Mouse (Mus musculus): Measurements from ENCODE around the gene Ahrr. TPM values are rescaled to one million over a fixed set of nuclear protein-coding genes. Genes with fewer than 3 reads are reported as not detected.

Gene Ahrr
- polyA plus RNA-seq, 1 experiment from 2014 or later, result 0.87 TPM

GRCm38 (mm10) chr13:74220659-74221058, 71.5 kb downstream of the Ahrr start:
- WGBS, result 44% methylated on average over 1 of the region's 1 CpGs
- no peak overlapping the region for H3K27ac ChIP-seq (replicated peaks)
- no peak overlapping the region for H3K4me2 ChIP-seq (replicated peaks)
- no peak for ATAC-seq (replicated peaks)
- H3K4me1 ChIP-seq, result no peaks in the 10 kb centered on the region
- no peaks in the 10 kb centered on the region for H3K27me3 ChIP-seq
- no peaks in the 10 kb centered on the region for H3K9me3 ChIP-seq
- no peak overlapping the region for H3K9ac ChIP-seq (replicated peaks)
- no peaks in the 10 kb centered on the region for H3K36me3 ChIP-seq
- no peak overlapping the region for H3K4me3 ChIP-seq

- ATAC-seq (replicated peaks), result no peak
These were observed 73.7 kb downstream of the Ahrr start for GRCm38 (mm10) chr13:74218441-74218840.

GRCm38 (mm10) chr13:74208986-74209345, 83.2 kb downstream of the Ahrr start:
- Histone ChIP-seq H3K27ac (replicated peaks) (peak overlapping the region; percentile 90), H3K4me1 (peaks cover 22% of the 10 kb centered on the region), H3K9me3 (no peaks in the 10 kb centered on the region), H3K4me2 (replicated peaks) (peak overlapping the region; percentile 90), H3K9ac (replicated peaks) (peak overlapping the region; percentile 85), H3K27me3 (no peaks in the 10 kb centered on the region), H3K36me3 (peaks cover 12% of the 10 kb centered on the region), H3K4me3 (peak overlapping the region; percentile 83)
- WGBS, result 18% methylated on average over 12 of the region's 12 CpGs
- ATAC-seq (replicated peaks), result no peak; the same call in 1 of the 2 replicates

More at GRCm38 (mm10) chr13:74218441-74218840, 73.7 kb downstream of the Ahrr start:
- Histone ChIP-seq H3K27me3 (no peaks in the 10 kb centered on the region), H3K36me3 (no peaks in the 10 kb centered on the region), H3K4me3 (no peak overlapping the region), H3K4me2 (replicated peaks) (no peak overlapping the region), H3K9ac (replicated peaks) (no peak overlapping the region), H3K27ac (replicated peaks) (no peak overlapping the region), H3K9me3 (no peaks in the 10 kb centered on the region), H3K4me1 (no peaks in the 10 kb centered on the region)
- 73% methylated on average over 3 of the region's 3 CpGs for WGBS

GRCm38 (mm10) chr13:74208317-74208985, 83.7 kb downstream of the Ahrr start, which contains the start of gene Exoc3:
Gene Exoc3, minus strand, starts transcription at chr13:74208732.
- peak within 1 kb of the TSS; percentile 90 for H3K27ac ChIP-seq (replicated peaks)
- peaks cover 18% of the 10 kb centered on the region for H3K36me3 ChIP-seq
- peak within 1 kb of the TSS; percentile 83 for H3K4me3 ChIP-seq
- peaks cover 22% of the 10 kb centered on the region for H3K4me1 ChIP-seq
- H3K9ac ChIP-seq (replicated peaks), result peak within 1 kb of the TSS; percentile 85
- under 1% methylated on average over 39 of the region's 39 CpGs for WGBS
- no peaks in the 10 kb centered on the region for H3K27me3 ChIP-seq
- ATAC-seq (replicated peaks), result peak; percentile 98
- no peaks in the 10 kb centered on the region for H3K9me3 ChIP-seq
- H3K4me2 ChIP-seq (replicated peaks), result peak within 1 kb of the TSS; percentile 90

GRCm38 (mm10) chr13:74196451-74196850, 95.7 kb downstream of the Ahrr start:
- no peak overlapping the region for H3K4me2 ChIP-seq (replicated peaks)
- H3K27ac ChIP-seq (replicated peaks), result no peak overlapping the region
- no peaks in the 10 kb centered on the region for H3K9me3 ChIP-seq
- no peak overlapping the region for H3K9ac ChIP-seq (replicated peaks)
- no peak overlapping the region for H3K4me3 ChIP-seq
- no peak for ATAC-seq (replicated peaks)
- H3K4me1 ChIP-seq, result no peaks in the 10 kb centered on the region
- WGBS, result 88% methylated on average over 3 of the region's 3 CpGs
- no peaks in the 10 kb centered on the region for H3K27me3 ChIP-seq
- H3K36me3 ChIP-seq, result peaks cover 47% of the 10 kb centered on the region

- Histone ChIP-seq H3K27me3 (no peaks in the 10 kb centered on the region), H3K4me2 (replicated peaks) (no peak overlapping the region), H3K27ac (replicated peaks) (no peak overlapping the region), H3K4me3 (no peak overlapping the region), H3K4me1 (no peaks in the 10 kb centered on the region), H3K9ac (replicated peaks) (no peak overlapping the region), H3K36me3 (peaks cover 65% of the 10 kb centered on the region), H3K9me3 (no peaks in the 10 kb centered on the region)
- WGBS, result 85% methylated on average over 6 of the region's 6 CpGs
- ATAC-seq (replicated peaks), result no peak
These were observed 99.5 kb downstream of the Ahrr start for GRCm38 (mm10) chr13:74192613-74193012.

- no peak for ATAC-seq (replicated peaks)
- Histone ChIP-seq H3K4me1 (no peaks in the 10 kb centered on the region), H3K27me3 (no peaks in the 10 kb centered on the region), H3K4me2 (replicated peaks) (no peak overlapping the region), H3K27ac (replicated peaks) (no peak overlapping the region), H3K36me3 (peaks cover 56% of the 10 kb centered on the region), H3K4me3 (no peak overlapping the region), H3K9ac (replicated peaks) (no peak overlapping the region), H3K9me3 (no peaks in the 10 kb centered on the region)
- 95% methylated on average over 5 of the region's 5 CpGs for WGBS
These were observed 109.0 kb downstream of the Ahrr start for GRCm38 (mm10) chr13:74183011-74183695.

- Histone ChIP-seq H3K27me3 (no peaks in the 10 kb centered on the region), H3K9me3 (no peaks in the 10 kb centered on the region), H3K36me3 (peaks cover 61% of the 10 kb centered on the region), H3K4me1 (peaks cover 3% of the 10 kb centered on the region), H3K4me2 (replicated peaks) (no peak overlapping the region), H3K27ac (replicated peaks) (no peak overlapping the region), H3K4me3 (no peak overlapping the region), H3K9ac (replicated peaks) (no peak overlapping the region)
- no peak for ATAC-seq (replicated peaks)
- 96% methylated on average over 5 of the region's 5 CpGs for WGBS
These were observed 120.1 kb downstream of the Ahrr start for GRCm38 (mm10) chr13:74172036-74172435.

GRCm38 (mm10) chr13:74169446-74170164, 122.5 kb downstream of the Ahrr start:
- Histone ChIP-seq H3K4me3 (no peak overlapping the region), H3K9ac (replicated peaks) (no peak overlapping the region), H3K27ac (replicated peaks) (no peak overlapping the region), H3K9me3 (no peaks in the 10 kb centered on the region), H3K27me3 (no peaks in the 10 kb centered on the region), H3K4me1 (peaks cover 12% of the 10 kb centered on the region), H3K4me2 (replicated peaks) (no peak overlapping the region), H3K36me3 (peaks cover 44% of the 10 kb centered on the region)
- no peak for ATAC-seq (replicated peaks)
- 89% methylated on average over 10 of the region's 10 CpGs for WGBS

- Histone ChIP-seq H3K36me3 (peaks cover 26% of the 10 kb centered on the region), H3K4me2 (replicated peaks) (no peak overlapping the region), H3K9ac (replicated peaks) (no peak overlapping the region), H3K27ac (replicated peaks) (no peak overlapping the region), H3K9me3 (no peaks in the 10 kb centered on the region), H3K4me3 (no peak overlapping the region), H3K27me3 (no peaks in the 10 kb centered on the region), H3K4me1 (peaks cover 12% of the 10 kb centered on the region)
- whole genome bisulfite sequencing, result 93% methylated on average over 2 of the region's 2 CpGs
- peak; percentile 31 for ATAC-seq (replicated peaks)
These were observed 124.6 kb downstream of the Ahrr start for GRCm38 (mm10) chr13:74167492-74167891.

- peak; percentile 75 for ATAC-seq (replicated peaks)
- H3K4me3 ChIP-seq, result peak overlapping the region; percentile 62
- peaks cover 12% of the 10 kb centered on the region for H3K4me1 ChIP-seq
- H3K27ac ChIP-seq (replicated peaks), result no peak overlapping the region
- H3K4me2 ChIP-seq (replicated peaks), result peak overlapping the region; percentile 75
- H3K36me3 ChIP-seq, result peaks cover 23% of the 10 kb centered on the region
- no peaks in the 10 kb centered on the region for H3K27me3 ChIP-seq
- H3K9ac ChIP-seq (replicated peaks), result peak overlapping the region; percentile 65
- H3K9me3 ChIP-seq, result no peaks in the 10 kb centered on the region
- WGBS, result 10% methylated on average over 9 of the region's 9 CpGs
These were observed 125.1 kb downstream of the Ahrr start for GRCm38 (mm10) chr13:74167057-74167413.

- peaks cover 12% of the 10 kb centered on the region for H3K4me1 ChIP-seq
- peak overlapping the region; percentile 75 for H3K4me2 ChIP-seq (replicated peaks)
- ATAC-seq (replicated peaks), result peak; percentile 83
- H3K9me3 ChIP-seq, result no peaks in the 10 kb centered on the region
- H3K4me3 ChIP-seq, result peak overlapping the region; percentile 62
- WGBS, result 7% methylated on average over 19 of the region's 19 CpGs
- no peaks in the 10 kb centered on the region for H3K27me3 ChIP-seq
- peak overlapping the region; percentile 65 for H3K9ac ChIP-seq (replicated peaks)
- peaks cover 17% of the 10 kb centered on the region for H3K36me3 ChIP-seq
- H3K27ac ChIP-seq (replicated peaks), result no peak overlapping the region
These were observed 125.6 kb downstream of the Ahrr start for GRCm38 (mm10) chr13:74166348-74167056.
